8 mouse cellular contexts compared by ENCODE assay signal in genomic region chr9:73067086-73067485, GRCm38 (mm10). TPM values are rescaled to one million over a fixed set of nuclear protein-coding genes. Genes with fewer than 3 reads are reported as not detected.
DNase-seq lines count a peak whose midpoint lies in the region; ATAC-seq and TF ChIP-seq lines count a peak whose summit lies in the region.

No protein-coding gene starts in this region.

- WGBS in lung, embryonic 16.5 days = 34% methylated on average over 9 of the region's 10 CpGs
- WGBS in liver, adult 2 months = 67% methylated on average over 10 of the region's 10 CpGs
- WGBS in stomach, embryonic 14.5 days = 30% methylated on average over 10 of the region's 10 CpGs
- 54% methylated on average over 10 of the region's 10 CpGs for WGBS in cerebellum, adult 2 months

- H3K4me3 ChIP-seq in lung, embryonic 16.5 days (ENCODE audit: low read length) = peak overlapping the region; percentile 11; the same call in 1 of the 2 replicates
- no peak overlapping the region for H3K4me3 ChIP-seq in liver, adult 2 months (ENCODE audit: insufficient read depth, low read depth, low read length)
- H3K4me3 ChIP-seq in stomach, embryonic 14.5 days (ENCODE audit: low read depth, low read length) = no peak overlapping the region
- no peak overlapping the region for H3K4me3 ChIP-seq in cerebellum, adult 2 months (replicated peaks; ENCODE audit: insufficient read depth, low read depth, low read length)

- no peak for TF ChIP-seq CTCF in liver, adult 2 months (IDR thresholded peaks at IDR 0.05; ENCODE audit: low read depth, low read length)
- no peak for TF ChIP-seq CTCF in cerebellum, adult 2 months (IDR thresholded peaks at IDR 0.05; ENCODE audit: borderline replicate concordance, insufficient read depth, low read depth, low read length)

- H3K4me2 ChIP-seq in lung, embryonic 16.5 days (ENCODE audit: low read depth, low read length) = peak overlapping the region; percentile 36
- H3K4me2 ChIP-seq in stomach, embryonic 14.5 days (replicated peaks; ENCODE audit: low read depth, low read length) = peak overlapping the region; percentile 35

- H3K27me3 ChIP-seq in lung, embryonic 16.5 days (ENCODE audit: control insufficient read depth, insufficient read depth, low read depth, low read length) = no peaks in the 10 kb centered on the region
- H3K27me3 ChIP-seq in liver, adult 2 months (ENCODE audit: control insufficient read depth, insufficient read depth, low read length) = no peaks in the 10 kb centered on the region
- no peaks in the 10 kb centered on the region for H3K27me3 ChIP-seq in stomach, embryonic 14.5 days (ENCODE audit: control insufficient read depth, insufficient read depth, low read length)
- H3K27me3 ChIP-seq in cerebellum, adult 2 months (ENCODE audit: control insufficient read depth, insufficient read depth, low read length) = no peaks in the 10 kb centered on the region

- no peak overlapping the region for H3K9ac ChIP-seq in lung, embryonic 16.5 days (ENCODE audit: low read length)
- H3K9ac ChIP-seq in liver, adult 2 months (ENCODE audit: low read depth, low read length) = no peak overlapping the region
- H3K9ac ChIP-seq in stomach, embryonic 14.5 days (replicated peaks; ENCODE audit: low read depth, low read length) = no peak overlapping the region

- H3K79me2 ChIP-seq in liver, adult 2 months (ENCODE audit: control insufficient read depth, insufficient read depth, low read length) = no peaks in the 10 kb centered on the region

- H3K9me3 ChIP-seq in lung, embryonic 16.5 days (ENCODE audit: control insufficient read depth, low read length) = peaks cover 2% of the 10 kb centered on the region; the same call in 1 of the 2 replicates
- no peaks in the 10 kb centered on the region; the same call in 1 of the 2 replicates for H3K9me3 ChIP-seq in stomach, embryonic 14.5 days (ENCODE audit: control insufficient read depth, low read depth, low read length)

- peaks cover 19% of the 10 kb centered on the region for H3K4me1 ChIP-seq in lung, embryonic 16.5 days (replicated peaks; ENCODE audit: control insufficient read depth, insufficient read depth, low read length)
- peaks cover 6% of the 10 kb centered on the region for H3K4me1 ChIP-seq in liver, adult 2 months (ENCODE audit: control insufficient read depth, insufficient read depth, low read length)
- peaks cover 17% of the 10 kb centered on the region for H3K4me1 ChIP-seq in stomach, embryonic 14.5 days (ENCODE audit: control insufficient read depth, insufficient read depth, low read length)
- peaks cover 10% of the 10 kb centered on the region; the same call in 1 of the 2 replicates for H3K4me1 ChIP-seq in cerebellum, adult 2 months (ENCODE audit: control insufficient read depth, insufficient read depth, low read length)

- H3K27ac ChIP-seq in lung, embryonic 16.5 days (ENCODE audit: low read length) = no peak overlapping the region
- H3K27ac ChIP-seq in liver, adult 2 months (replicated peaks; ENCODE audit: insufficient read depth, low read depth, low read length) = 0 out of 2 replicates have a peak overlapping the region, but pooled peaks have one; percentile 16
- peak overlapping the region; percentile 76; the same call in 1 of the 2 replicates for H3K27ac ChIP-seq in stomach, embryonic 14.5 days (ENCODE audit: low read length)
- no peak overlapping the region for H3K27ac ChIP-seq in cerebellum, adult 2 months (ENCODE audit: insufficient read depth, low read length)

- H3K36me3 ChIP-seq in lung, embryonic 16.5 days (ENCODE audit: control insufficient read depth, insufficient read depth, low read length) = no peaks in the 10 kb centered on the region
- H3K36me3 ChIP-seq in liver, adult 2 months (ENCODE audit: control insufficient read depth, insufficient read depth, low read length) = no peaks in the 10 kb centered on the region
- H3K36me3 ChIP-seq in stomach, embryonic 14.5 days (ENCODE audit: control insufficient read depth, insufficient read depth, low read length) = no peaks in the 10 kb centered on the region

- TF ChIP-seq POLR2A in liver, adult 2 months (IDR thresholded peaks at IDR 0.05; ENCODE audit: extremely low read depth, insufficient read depth, low read length) = no peak
- no peak for TF ChIP-seq POLR2A in cerebellum, adult 2 months (IDR thresholded peaks at IDR 0.05; ENCODE audit: borderline replicate concordance, insufficient read depth, low read length)

- ATAC-seq in lung, embryonic 16.5 days (ENCODE audit: low read depth) = peak; percentile 69
- peak; percentile 20; the same call in 1 of the 2 replicates for ATAC-seq in granulocyte monocyte progenitor cell, adult 5-6 weeks (replicated peaks; ENCODE audit: poor library complexity, severe bottlenecking)
- ATAC-seq in stomach, embryonic 14.5 days (ENCODE audit: insufficient number of reproducible peaks, insufficient read depth, low FRiP score, low read depth) = no peak

- DNase-seq in lung, postnatal 14 days = no peak
- DNase-seq in liver, adult 2 months (ENCODE audit: extremely low read depth, low read depth, low spot score) = peak; percentile 32
- DNase-seq in adipocyte (ENCODE audit: low spot score) = no peak
- DNase-seq in cerebellum, adult 2 months = no peak
- DNase-seq in left cerebral cortex, adult 8-10 months (ENCODE audit: low spot score in 2 of 2) = no peak

RNA-seq across cellular contexts. Expression of gene Rab27a, which starts 22.4 kb away (rescaled TPM):
- 11.1 and 13.2 TPM in 2 replicates for polyA plus RNA-seq in lung, embryonic 16.5 days (2015; fragmentation: Nextera tagmentation; extraction: Ambion mirVana)
- 92.8 and 93.0 TPM in 2 replicates for total RNA-seq in granulocyte monocyte progenitor cell, adult 5-6 weeks (2014; fragmentation: Nextera tagmentation)
- 171 and 187 TPM in 2 replicates for total RNA-seq in granulocyte monocyte progenitor cell, adult 5-6 weeks (2017)
- total RNA-seq in liver, adult 2 months (2014; rRNA removed) = 1.9 and 2.6 TPM in 2 replicates
- polyA plus RNA-seq in liver, adult 2 months (2012; rRNA removed) = 0.77 and 0.78 TPM in 2 replicates
- 5.0 and 5.4 TPM in 2 replicates for polyA plus RNA-seq in stomach, embryonic 14.5 days (2014; fragmentation: Nextera tagmentation; extraction: Ambion mirVana)
- 12.7 and 13.5 TPM in 2 replicates for polyA plus RNA-seq in cerebellum, adult 2 months (2012; rRNA removed)
- total RNA-seq in left cerebral cortex, adult 8-10 months (2022) = 10 to 100 TPM in 1 of 4 experiments, 1 to 10 TPM in 3; 5.9 to 10.8 (median 8.5) TPM

RNA-seq across cellular contexts. Expression of gene Pigb, which starts 26.9 kb away (rescaled TPM):
- polyA plus RNA-seq in lung, embryonic 16.5 days (2015; fragmentation: Nextera tagmentation; extraction: Ambion mirVana) = 12.1 and 14.7 TPM in 2 replicates
- total RNA-seq in granulocyte monocyte progenitor cell, adult 5-6 weeks (2014; fragmentation: Nextera tagmentation) = 32.5 and 38.2 TPM in 2 replicates
- total RNA-seq in granulocyte monocyte progenitor cell, adult 5-6 weeks (2017) = 7.3 and 9.1 TPM in 2 replicates
- 3.0 and 4.2 TPM in 2 replicates for total RNA-seq in liver, adult 2 months (2014; rRNA removed)
- 4.5 and 5.7 TPM in 2 replicates for polyA plus RNA-seq in liver, adult 2 months (2012; rRNA removed)
- 19.1 and 20.0 TPM in 2 replicates for polyA plus RNA-seq in stomach, embryonic 14.5 days (2014; fragmentation: Nextera tagmentation; extraction: Ambion mirVana)
- polyA plus RNA-seq in cerebellum, adult 2 months (2012; rRNA removed) = 23.9 and 26.0 TPM in 2 replicates
- 10 to 100 TPM; 15.1 to 16.5 (median 15.3) TPM for total RNA-seq in left cerebral cortex, adult 8-10 months (2022)

RNA-seq across cellular contexts. Expression of gene Khdc3, which starts 34.5 kb away (rescaled TPM):
- 0.15 TPM in 1 of 2 replicates, not detected in the other for polyA plus RNA-seq in lung, embryonic 16.5 days (2015; fragmentation: Nextera tagmentation; extraction: Ambion mirVana)
- total RNA-seq in granulocyte monocyte progenitor cell, adult 5-6 weeks (2014; fragmentation: Nextera tagmentation) = 1.6 and 7.0 TPM in 2 replicates
- total RNA-seq in granulocyte monocyte progenitor cell, adult 5-6 weeks (2017) = 1.8 TPM in 1 of 2 replicates, not detected in the other
- total RNA-seq in liver, adult 2 months (2014; rRNA removed) = not detected in 2 replicates
- 0.07 TPM in 1 of 2 replicates, not detected in the other for polyA plus RNA-seq in liver, adult 2 months (2012; rRNA removed)
- 0.36 and 0.39 TPM in 2 replicates for polyA plus RNA-seq in stomach, embryonic 14.5 days (2014; fragmentation: Nextera tagmentation; extraction: Ambion mirVana)
- polyA plus RNA-seq in cerebellum, adult 2 months (2012; rRNA removed) = 0.44 and 0.51 TPM in 2 replicates
- 1 to 10 TPM; 1.1 to 2.3 (median 1.5) TPM for total RNA-seq in left cerebral cortex, adult 8-10 months (2022)

RNA-seq across cellular contexts. Expression of gene Gm20509, which starts 35.2 kb away (rescaled TPM):
- polyA plus RNA-seq in lung, embryonic 16.5 days (2015; fragmentation: Nextera tagmentation; extraction: Ambion mirVana) = not detected in 2 replicates
- total RNA-seq in granulocyte monocyte progenitor cell, adult 5-6 weeks (2014; fragmentation: Nextera tagmentation) = not detected in 2 replicates
- total RNA-seq in granulocyte monocyte progenitor cell, adult 5-6 weeks (2017) = not detected in 2 replicates
- total RNA-seq in liver, adult 2 months (2014; rRNA removed) = not detected in 2 replicates
- polyA plus RNA-seq in liver, adult 2 months (2012; rRNA removed) = not detected in 2 replicates
- not detected in 2 replicates for polyA plus RNA-seq in stomach, embryonic 14.5 days (2014; fragmentation: Nextera tagmentation; extraction: Ambion mirVana)
- 0.17 TPM in 1 of 2 replicates, not detected in the other for polyA plus RNA-seq in cerebellum, adult 2 months (2012; rRNA removed)
- under 1 TPM in 2 of 4 experiments, not detected in 2; 0.46 to 1.00 TPM for total RNA-seq in left cerebral cortex, adult 8-10 months (2022)

RNA-seq across cellular contexts. Expression of gene Rsl24d1, which starts 46.1 kb away (rescaled TPM):
- 88.0 and 91.7 TPM in 2 replicates for polyA plus RNA-seq in lung, embryonic 16.5 days (2015; fragmentation: Nextera tagmentation; extraction: Ambion mirVana)
- 87.9 and 106 TPM in 2 replicates for total RNA-seq in granulocyte monocyte progenitor cell, adult 5-6 weeks (2014; fragmentation: Nextera tagmentation)
- total RNA-seq in granulocyte monocyte progenitor cell, adult 5-6 weeks (2017) = 172 and 197 TPM in 2 replicates
- 31.3 and 34.9 TPM in 2 replicates for total RNA-seq in liver, adult 2 months (2014; rRNA removed)
- 11.2 and 11.9 TPM in 2 replicates for polyA plus RNA-seq in liver, adult 2 months (2012; rRNA removed)
- polyA plus RNA-seq in stomach, embryonic 14.5 days (2014; fragmentation: Nextera tagmentation; extraction: Ambion mirVana) = 111 and 114 TPM in 2 replicates
- polyA plus RNA-seq in cerebellum, adult 2 months (2012; rRNA removed) = 62.7 and 73.7 TPM in 2 replicates
- 10 to 100 TPM; 51.3 to 62.2 (median 53.3) TPM for total RNA-seq in left cerebral cortex, adult 8-10 months (2022)

Comparison
In these comparisons a context has a peak if more than half of its experiments do, and no peak if none do; other contexts are left out.
1. H3K27ac ChIP-seq: peak in liver, adult 2 months (single experiment) and stomach, embryonic 14.5 days (single experiment); none in lung, embryonic 16.5 days (single experiment) and cerebellum, adult 2 months (single experiment).